Mouse (Mus musculus): ENCODE data around the gene Vps36. TPM values are rescaled to one million over a fixed set of nuclear protein-coding genes. Genes with fewer than 3 reads are reported as not detected.

Vps36 gene
- polyA plus RNA-seq, 1 experiment from 2014 or later: 44.2 TPM

GRCm38 (mm10) chr8:22245663-22246062, 53.1 kb downstream of the Vps36 start:
- WGBS: 75% methylated on average over 1 of the region's 1 CpGs

GRCm38 (mm10) chr8:22247956-22248355, 55.3 kb downstream of the Vps36 start:
- H3K4me2 ChIP-seq (ENCODE audit: low read length): no peak overlapping the region
- no peaks in the 10 kb centered on the region for H3K4me1 ChIP-seq (ENCODE audit: control insufficient read depth, insufficient read depth, low read length)
- H3K27ac ChIP-seq (ENCODE audit: low read length): no peak overlapping the region
- no peak for ATAC-seq
- no peaks in the 10 kb centered on the region for H3K9me3 ChIP-seq (replicated peaks; ENCODE audit: control insufficient read depth, low read length, poor library complexity, severe bottlenecking)
- no peak overlapping the region for H3K4me3 ChIP-seq (ENCODE audit: low read depth, low read length)
- no peak overlapping the region for H3K9ac ChIP-seq (ENCODE audit: low read depth, low read length)
- H3K27me3 ChIP-seq (ENCODE audit: control insufficient read depth, insufficient read depth, low read depth, low read length): no peaks in the 10 kb centered on the region
- H3K36me3 ChIP-seq (ENCODE audit: control insufficient read depth, insufficient read depth, low read length): no peaks in the 10 kb centered on the region
- 70% methylated on average over 12 of the region's 12 CpGs for WGBS

More at GRCm38 (mm10) chr8:22245663-22246062, 53.1 kb downstream of the Vps36 start:
- H3K27me3 ChIP-seq (ENCODE audit: control insufficient read depth, insufficient read depth, low read depth, low read length): no peaks in the 10 kb centered on the region
- H3K27ac ChIP-seq (ENCODE audit: low read length): no peak overlapping the region
- no peaks in the 10 kb centered on the region for H3K36me3 ChIP-seq (ENCODE audit: control insufficient read depth, insufficient read depth, low read length)
- H3K9ac ChIP-seq (ENCODE audit: low read depth, low read length): no peak overlapping the region
- H3K4me1 ChIP-seq (ENCODE audit: control insufficient read depth, insufficient read depth, low read length): no peaks in the 10 kb centered on the region
- H3K4me3 ChIP-seq (ENCODE audit: low read depth, low read length): no peak overlapping the region
- no peak for ATAC-seq
- H3K4me2 ChIP-seq (ENCODE audit: low read length): no peak overlapping the region
- H3K9me3 ChIP-seq (replicated peaks; ENCODE audit: control insufficient read depth, low read length, poor library complexity, severe bottlenecking): no peaks in the 10 kb centered on the region

GRCm38 (mm10) chr8:22249080-22249479, 56.5 kb downstream of the Vps36 start:
- Histone ChIP-seq H3K27me3 (ENCODE audit: control insufficient read depth, insufficient read depth, low read depth, low read length) (no peaks in the 10 kb centered on the region), H3K36me3 (ENCODE audit: control insufficient read depth, insufficient read depth, low read length) (no peaks in the 10 kb centered on the region), H3K4me1 (ENCODE audit: control insufficient read depth, insufficient read depth, low read length) (no peaks in the 10 kb centered on the region), H3K4me3 (ENCODE audit: low read depth, low read length) (no peak overlapping the region), H3K4me2 (ENCODE audit: low read length) (no peak overlapping the region), H3K9ac (ENCODE audit: low read depth, low read length) (no peak overlapping the region), H3K27ac (ENCODE audit: low read length) (no peak overlapping the region), H3K9me3 (replicated peaks; ENCODE audit: control insufficient read depth, low read length, poor library complexity, severe bottlenecking) (peaks cover 3% of the 10 kb centered on the region; the same call in 1 of the 2 replicates)
- WGBS: 87% methylated on average over 9 of the region's 9 CpGs
- no peak for ATAC-seq

GRCm38 (mm10) chr8:22258946-22259450, 66.4 kb downstream of the Vps36 start:
- H3K4me3 ChIP-seq (ENCODE audit: low read depth, low read length): no peak overlapping the region
- H3K27ac ChIP-seq (ENCODE audit: low read length): no peak overlapping the region
- no peak for ATAC-seq
- no peaks in the 10 kb centered on the region for H3K4me1 ChIP-seq (ENCODE audit: control insufficient read depth, insufficient read depth, low read length)
- peaks cover 2% of the 10 kb centered on the region; the same call in 1 of the 2 replicates for H3K9me3 ChIP-seq (replicated peaks; ENCODE audit: control insufficient read depth, low read length, poor library complexity, severe bottlenecking)
- no peak overlapping the region for H3K4me2 ChIP-seq (ENCODE audit: low read length)
- no peak overlapping the region for H3K9ac ChIP-seq (ENCODE audit: low read depth, low read length)
- H3K36me3 ChIP-seq (ENCODE audit: control insufficient read depth, insufficient read depth, low read length): 0 out of 2 replicates have a peak, but pooled peaks cover 4% of the 10 kb centered on the region
- 87% methylated on average over 18 of the region's 18 CpGs for WGBS
- H3K27me3 ChIP-seq (ENCODE audit: control insufficient read depth, insufficient read depth, low read depth, low read length): no peaks in the 10 kb centered on the region

- no peak overlapping the region for H3K9ac ChIP-seq (ENCODE audit: low read depth, low read length)
- no peaks in the 10 kb centered on the region for H3K27me3 ChIP-seq (ENCODE audit: control insufficient read depth, insufficient read depth, low read depth, low read length)
- H3K4me3 ChIP-seq (ENCODE audit: low read depth, low read length): no peak overlapping the region
- WGBS: 65% methylated on average over 12 of the region's 12 CpGs
- no peak for ATAC-seq
- no peak overlapping the region for H3K27ac ChIP-seq (ENCODE audit: low read length)
- H3K4me2 ChIP-seq (ENCODE audit: low read length): no peak overlapping the region
- no peaks in the 10 kb centered on the region for H3K4me1 ChIP-seq (ENCODE audit: control insufficient read depth, insufficient read depth, low read length)
- H3K9me3 ChIP-seq (replicated peaks; ENCODE audit: control insufficient read depth, low read length, poor library complexity, severe bottlenecking): no peaks in the 10 kb centered on the region
- H3K36me3 ChIP-seq (ENCODE audit: control insufficient read depth, insufficient read depth, low read length): 0 out of 2 replicates have a peak, but pooled peaks cover 4% of the 10 kb centered on the region
Observed at GRCm38 (mm10) chr8:22259531-22259930, 66.9 kb downstream of the Vps36 start.

- Histone ChIP-seq H3K4me3 (ENCODE audit: low read depth, low read length) (no peak overlapping the region), H3K27me3 (ENCODE audit: control insufficient read depth, insufficient read depth, low read depth, low read length) (no peaks in the 10 kb centered on the region), H3K9ac (ENCODE audit: low read depth, low read length) (no peak overlapping the region)
Observed at GRCm38 (mm10) chr8:22260091-22260722, 67.6 kb downstream of the Vps36 start.

GRCm38 (mm10) chr8:22262267-22262666, 69.7 kb downstream of the Vps36 start:
- no peaks in the 10 kb centered on the region for H3K9me3 ChIP-seq (replicated peaks; ENCODE audit: control insufficient read depth, low read length, poor library complexity, severe bottlenecking)
- no peak overlapping the region for H3K4me3 ChIP-seq (ENCODE audit: low read depth, low read length)
- no peak for ATAC-seq
- H3K27me3 ChIP-seq (ENCODE audit: control insufficient read depth, insufficient read depth, low read depth, low read length): no peaks in the 10 kb centered on the region
- WGBS: 90% methylated on average over 3 of the region's 3 CpGs
- 0 out of 2 replicates have a peak, but pooled peaks cover 4% of the 10 kb centered on the region for H3K36me3 ChIP-seq (ENCODE audit: control insufficient read depth, insufficient read depth, low read length)
- H3K9ac ChIP-seq (ENCODE audit: low read depth, low read length): no peak overlapping the region
- H3K27ac ChIP-seq (ENCODE audit: low read length): no peak overlapping the region
- no peak overlapping the region for H3K4me2 ChIP-seq (ENCODE audit: low read length)
- H3K4me1 ChIP-seq (ENCODE audit: control insufficient read depth, insufficient read depth, low read length): no peaks in the 10 kb centered on the region

More at GRCm38 (mm10) chr8:22260091-22260722, 67.6 kb downstream of the Vps36 start:
- H3K27ac ChIP-seq (ENCODE audit: low read length): no peak overlapping the region
- no peaks in the 10 kb centered on the region for H3K9me3 ChIP-seq (replicated peaks; ENCODE audit: control insufficient read depth, low read length, poor library complexity, severe bottlenecking)
- H3K36me3 ChIP-seq (ENCODE audit: control insufficient read depth, insufficient read depth, low read length): 0 out of 2 replicates have a peak, but pooled peaks cover 4% of the 10 kb centered on the region
- H3K4me1 ChIP-seq (ENCODE audit: control insufficient read depth, insufficient read depth, low read length): no peaks in the 10 kb centered on the region
- ATAC-seq: no peak
- no peak overlapping the region for H3K4me2 ChIP-seq (ENCODE audit: low read length)
- 48% methylated on average over 9 of the region's 9 CpGs for WGBS

GRCm38 (mm10) chr8:22264292-22264691, 71.7 kb downstream of the Vps36 start:
- Histone ChIP-seq H3K9ac (ENCODE audit: low read depth, low read length) (no peak overlapping the region), H3K36me3 (ENCODE audit: control insufficient read depth, insufficient read depth, low read length) (no peaks in the 10 kb centered on the region), H3K4me3 (ENCODE audit: low read depth, low read length) (no peak overlapping the region), H3K27ac (ENCODE audit: low read length) (no peak overlapping the region), H3K9me3 (replicated peaks; ENCODE audit: control insufficient read depth, low read length, poor library complexity, severe bottlenecking) (no peaks in the 10 kb centered on the region), H3K4me1 (ENCODE audit: control insufficient read depth, insufficient read depth, low read length) (no peaks in the 10 kb centered on the region), H3K27me3 (ENCODE audit: control insufficient read depth, insufficient read depth, low read depth, low read length) (no peaks in the 10 kb centered on the region), H3K4me2 (ENCODE audit: low read length) (no peak overlapping the region)
- no peak for ATAC-seq
- WGBS: 68% methylated on average over 6 of the region's 6 CpGs

- Histone ChIP-seq H3K4me2 (ENCODE audit: low read length) (no peak overlapping the region), H3K36me3 (ENCODE audit: control insufficient read depth, insufficient read depth, low read length) (no peaks in the 10 kb centered on the region), H3K27me3 (ENCODE audit: control insufficient read depth, insufficient read depth, low read depth, low read length) (no peaks in the 10 kb centered on the region), H3K9me3 (replicated peaks; ENCODE audit: control insufficient read depth, low read length, poor library complexity, severe bottlenecking) (no peaks in the 10 kb centered on the region), H3K4me3 (ENCODE audit: low read depth, low read length) (no peak overlapping the region), H3K27ac (ENCODE audit: low read length) (no peak overlapping the region), H3K4me1 (ENCODE audit: control insufficient read depth, insufficient read depth, low read length) (no peaks in the 10 kb centered on the region), H3K9ac (ENCODE audit: low read depth, low read length) (no peak overlapping the region)
- 85% methylated on average over 6 of the region's 6 CpGs for WGBS
- ATAC-seq: no peak
Observed at GRCm38 (mm10) chr8:22264787-22265186, 72.2 kb downstream of the Vps36 start.
